Mouse (Mus musculus) intestine, postnatal 0 days (tissue): ENCODE results near the gene Stam2. TPM values are rescaled to one million over a fixed set of nuclear protein-coding genes. Genes with fewer than 3 reads are reported as not detected.

Experiments used
- ATAC-seq: fragments of 200-750 bp; cut with Nextera tagmentation; 2 replicates; pipeline ENCODE4 v1.8.0; 2017; ENCODE audit warnings: mild to moderate bottlenecking, moderate TSS enrichment, moderate library complexity
- H3K27ac ChIP-seq: fragments of 300-500 bp; sonication (generic); 2 replicates; pipeline ENCODE4 v1.5.1; 2014; ENCODE audit warnings: mild to moderate bottlenecking, low read depth, low read length, moderate library complexity
- H3K27me3 ChIP-seq: fragments of 300-500 bp; sonication (generic); replicated peaks from 2 replicates; pipeline ENCODE4 v1.6.1; 2014; ENCODE audit warnings: low read length, mixed read lengths; ENCODE audit not compliant: control insufficient read depth, insufficient read depth
- H3K36me3 ChIP-seq: fragments of 300-500 bp; sonication (generic); 2 replicates; pipeline ENCODE4 v1.6.1; 2014; ENCODE audit warnings: mild to moderate bottlenecking, moderate library complexity; ENCODE audit not compliant: control insufficient read depth, insufficient read depth
- H3K4me1 ChIP-seq: fragments of 300-500 bp; sonication (generic); replicated peaks from 2 replicates; pipeline ENCODE4 v1.6.1; 2014; ENCODE audit warnings: antibody characterized with exemption, low read length, mixed read lengths; ENCODE audit not compliant: control insufficient read depth, insufficient read depth
- H3K4me2 ChIP-seq: fragments of 300-500 bp; sonication (generic); replicated peaks from 2 replicates; pipeline ENCODE4 v1.6.1; 2014; ENCODE audit warnings: low read depth, mild to moderate bottlenecking, moderate library complexity
- H3K4me3 ChIP-seq: fragments of 300-500 bp; sonication (generic); 2 replicates; pipeline ENCODE4 v1.5.1; 2014; ENCODE audit warnings: low read depth, low read length
- H3K9ac ChIP-seq: fragments of 300-500 bp; sonication (generic); 2 replicates; pipeline ENCODE4 v1.6.1; 2014; ENCODE audit warnings: mild to moderate bottlenecking, low read depth, low read length
- H3K9me3 ChIP-seq: fragments of 300-500 bp; sonication (generic); 2 replicates; pipeline ENCODE4 v1.6.1; 2016; ENCODE audit warnings: mixed run types; ENCODE audit not compliant: control insufficient read depth
- CTCF ChIP-seq: sonication (generic); IDR thresholded peaks from 2 replicates; pipeline ENCODE4 v1.5.1; 2016; ENCODE audit warnings: low read depth, mild to moderate bottlenecking, control low read depth, antibody characterized with exemption, moderate library complexity
- WGBS: fragments of 180-500 bp; shearing (Covaris S2); extraction: QIAGEN DNeasy Blood & Tissue Kit; methylation state at CpG from one replicate; pipeline ENCODE4 v1.1.7; 2014; 5-methylcytosine and 5-hydroxymethylcytosine counted together
- polyA plus RNA-seq: library from polyadenylated mRNA; unstranded; fragments of >200 nt; fragmentation: Nextera tagmentation; extraction: Ambion mirVana; gene quantifications from 2 replicates; pipeline ENCODE4 v1.2.1, GENCODE M21; 2015

The Stam2 gene
- polyA plus RNA-seq, 1 experiment from 2014 or later = 28.3 TPM

- peaks cover 9% of the 10 kb centered on the region; the same call in 1 of the 2 replicates for H3K36me3 ChIP-seq
- no peak overlapping the region for H3K4me3 ChIP-seq
- WGBS = 73% methylated on average over 4 of the region's 4 CpGs
- no peaks in the 10 kb centered on the region for H3K9me3 ChIP-seq
- no peaks in the 10 kb centered on the region for H3K4me1 ChIP-seq
- no peak for ATAC-seq
- no peak overlapping the region for H3K4me2 ChIP-seq
- H3K27me3 ChIP-seq = no peaks in the 10 kb centered on the region
- H3K9ac ChIP-seq = no peak overlapping the region
- H3K27ac ChIP-seq = no peak overlapping the region
- peak; percentile 38 for TF ChIP-seq CTCF
Observed at GRCm38 (mm10) chr2:52691745-52692144, 50.3 kb downstream of the Stam2 start.

- Histone ChIP-seq H3K4me3 (no peak overlapping the region), H3K9ac (no peak overlapping the region), H3K4me2 (no peak overlapping the region), H3K27me3 (no peaks in the 10 kb centered on the region), H3K27ac (no peak overlapping the region), H3K36me3 (no peaks in the 10 kb centered on the region), H3K9me3 (no peaks in the 10 kb centered on the region), H3K4me1 (no peaks in the 10 kb centered on the region)
- 82% methylated on average over 6 of the region's 6 CpGs for WGBS
- ATAC-seq = no peak
- TF ChIP-seq CTCF = no peak
Observed at GRCm38 (mm10) chr2:52686601-52687000, 55.5 kb downstream of the Stam2 start.

GRCm38 (mm10) chr2:52677589-52677988, 64.5 kb downstream of the Stam2 start:
- no peak for TF ChIP-seq CTCF
- H3K4me3 ChIP-seq = no peak overlapping the region
- H3K4me2 ChIP-seq = no peak overlapping the region
- H3K36me3 ChIP-seq = no peaks in the 10 kb centered on the region
- H3K9me3 ChIP-seq = no peaks in the 10 kb centered on the region
- no peaks in the 10 kb centered on the region for H3K4me1 ChIP-seq
- no peak overlapping the region for H3K9ac ChIP-seq
- peaks cover 18% of the 10 kb centered on the region for H3K27me3 ChIP-seq
- 67% methylated on average over 4 of the region's 4 CpGs for WGBS
- H3K27ac ChIP-seq = no peak overlapping the region
- no peak for ATAC-seq

- WGBS = 23% methylated on average over 6 of the region's 6 CpGs
- no peak overlapping the region for H3K27ac ChIP-seq
- TF ChIP-seq CTCF = no peak
- H3K36me3 ChIP-seq = no peaks in the 10 kb centered on the region
- H3K27me3 ChIP-seq = peaks cover 18% of the 10 kb centered on the region
- no peak for ATAC-seq
- no peaks in the 10 kb centered on the region for H3K4me1 ChIP-seq
- H3K9me3 ChIP-seq = no peaks in the 10 kb centered on the region
- H3K4me3 ChIP-seq = no peak overlapping the region
- no peak overlapping the region for H3K4me2 ChIP-seq
- no peak overlapping the region for H3K9ac ChIP-seq
Observed at GRCm38 (mm10) chr2:52676913-52677303, 65.2 kb downstream of the Stam2 start.

GRCm38 (mm10) chr2:52676023-52676912, 65.8 kb downstream of the Stam2 start, which contains the start of gene Cacnb4:
Gene Cacnb4 (minus strand): TSS chr2:52676831.
- 1% methylated on average over 56 of the region's 77 CpGs for WGBS
- Histone ChIP-seq H3K4me2 (peak within 1 kb of the TSS; percentile 97), H3K4me3 (peak within 1 kb of the TSS; percentile 63), H3K27me3 (peaks cover 18% of the 10 kb centered on the region), H3K27ac (no peak within 1 kb of the TSS), H3K36me3 (no peaks in the 10 kb centered on the region), H3K9me3 (no peaks in the 10 kb centered on the region), H3K9ac (peak within 1 kb of the TSS; percentile 42; the same call in 1 of the 2 replicates), H3K4me1 (no peaks in the 10 kb centered on the region)
- TF ChIP-seq CTCF = no peak
- ATAC-seq = peak; percentile 47; the same call in 1 of the 2 replicates

- H3K27ac ChIP-seq = no peak overlapping the region
- H3K9ac ChIP-seq = peak overlapping the region; percentile 42; the same call in 1 of the 2 replicates
- H3K4me3 ChIP-seq = peak overlapping the region; percentile 63
- peaks cover 18% of the 10 kb centered on the region for H3K27me3 ChIP-seq
- no peaks in the 10 kb centered on the region for H3K4me1 ChIP-seq
- peak overlapping the region; percentile 97 for H3K4me2 ChIP-seq
- TF ChIP-seq CTCF = no peak
- no peak for ATAC-seq
- H3K9me3 ChIP-seq = no peaks in the 10 kb centered on the region
- no peaks in the 10 kb centered on the region for H3K36me3 ChIP-seq
- WGBS = under 1% methylated on average over 32 of the region's 42 CpGs
Observed at GRCm38 (mm10) chr2:52675278-52675987, 66.6 kb downstream of the Stam2 start.
